10 mouse cellular contexts compared by ENCODE assay signal in the genomic region with DNA sequence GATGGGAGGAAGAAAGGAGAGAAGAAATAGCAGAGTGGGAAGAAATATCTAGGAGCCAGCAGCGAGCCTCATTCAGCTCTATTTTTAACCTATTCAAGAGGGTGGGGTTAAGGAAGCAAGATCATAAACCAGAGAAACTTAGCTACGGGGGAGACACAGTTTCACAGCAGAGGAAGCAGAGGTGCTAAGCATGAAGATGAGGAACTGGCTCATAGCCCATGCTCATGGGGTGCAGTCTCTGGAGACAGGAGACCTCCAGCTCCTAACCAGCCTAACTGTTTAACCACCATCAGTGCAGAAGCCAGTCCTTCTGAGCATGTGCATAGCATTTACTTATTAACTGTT. TPM values are rescaled to one million over a fixed set of nuclear protein-coding genes. Genes with fewer than 3 reads are reported as not detected.
DNase-seq lines count a peak whose midpoint lies in the region; ATAC-seq lines count a peak whose summit lies in the region.
"Had no signal": no experiment of that assay in that cellular context is flagged by ENCODE, and none has a peak within 500 bp of the region (broad histone marks: within the 10 kb centered on the region; RNA-seq: fewer than 3 reads in every experiment).

No protein-coding gene starts in this region.

- ATAC-seq in forebrain, embryonic 12.5 days (ENCODE audit: low FRiP score) = no peak
- ATAC-seq in hindbrain, embryonic 15.5 days (ENCODE audit: low FRiP score, low read depth) = peak; percentile 27; the same call in 1 of the 2 replicates

- WGBS in forebrain, embryonic 12.5 days = 61% methylated on average over 2 of the region's 2 CpGs
- 20% methylated on average over 2 of the region's 2 CpGs for WGBS in hindbrain, embryonic 15.5 days

- peak overlapping the region; percentile 88 for H3K27ac ChIP-seq in forebrain, embryonic 12.5 days
- H3K27ac ChIP-seq in hindbrain, embryonic 15.5 days (replicated peaks) = peak overlapping the region; percentile 84
- H3K27ac ChIP-seq: embryonic facial prominence, embryonic 12.5 days; stomach, embryonic 15.5 days had no signal

- no peak overlapping the region for H3K4me2 ChIP-seq in forebrain, embryonic 12.5 days
- H3K4me2 ChIP-seq in hindbrain, embryonic 15.5 days = peak overlapping the region; percentile 32
- H3K4me2 ChIP-seq: embryonic facial prominence, embryonic 12.5 days; stomach, embryonic 15.5 days had no signal

- DNase-seq in lung, postnatal 10 days = peak; percentile 10
- DNase-seq in lung, postnatal 14 days = no peak
- DNase-seq in right cerebral cortex, postnatal 10 days (ENCODE audit: low spot score in 2 of 2) = peak; percentile 73 to 79
- no peak for DNase-seq in T-cell, adult 2 months (ENCODE audit: low spot score)
- no peak for DNase-seq in gastrocnemius, postnatal 25 days

- H3K27me3 ChIP-seq in forebrain, embryonic 12.5 days = no peaks in the 10 kb centered on the region
- no peaks in the 10 kb centered on the region for H3K27me3 ChIP-seq in hindbrain, embryonic 15.5 days
- H3K27me3 ChIP-seq: embryonic facial prominence, embryonic 12.5 days; stomach, embryonic 15.5 days had no signal

- peaks cover 7% of the 10 kb centered on the region; the same call in 1 of the 2 replicates for H3K9me3 ChIP-seq in forebrain, embryonic 12.5 days
- 0 out of 2 replicates have a peak, but pooled peaks cover 4% of the 10 kb centered on the region for H3K9me3 ChIP-seq in hindbrain, embryonic 15.5 days
- H3K9me3 ChIP-seq: stomach, embryonic 15.5 days had no signal

- H3K4me3 ChIP-seq in forebrain, embryonic 12.5 days (replicated peaks) = no peak overlapping the region
- no peak overlapping the region for H3K4me3 ChIP-seq in hindbrain, embryonic 15.5 days
- H3K4me3 ChIP-seq: embryonic facial prominence, embryonic 12.5 days; stomach, embryonic 15.5 days had no signal

- H3K9ac ChIP-seq in forebrain, embryonic 12.5 days = no peak overlapping the region
- no peak overlapping the region for H3K9ac ChIP-seq in hindbrain, embryonic 15.5 days
- H3K9ac ChIP-seq: embryonic facial prominence, embryonic 12.5 days; stomach, embryonic 15.5 days had no signal

- H3K36me3 ChIP-seq in forebrain, embryonic 12.5 days (replicated peaks) = no peaks in the 10 kb centered on the region
- no peaks in the 10 kb centered on the region for H3K36me3 ChIP-seq in hindbrain, embryonic 15.5 days
- H3K36me3 ChIP-seq: embryonic facial prominence, embryonic 12.5 days; stomach, embryonic 15.5 days had no signal

- H3K4me1 ChIP-seq in forebrain, embryonic 12.5 days = peaks cover 56% of the 10 kb centered on the region
- H3K4me1 ChIP-seq in hindbrain, embryonic 15.5 days (replicated peaks) = peaks cover 48% of the 10 kb centered on the region

RNA-seq across cellular contexts. Expression of a gene that starts 34.5 kb away (rescaled TPM):
- polyA plus RNA-seq in forebrain, embryonic 12.5 days (2016; fragmentation: Nextera tagmentation; extraction: Ambion mirVana) = 0.14 TPM in 1 of 2 replicates, not detected in the other
- polyA plus RNA-seq in hindbrain, embryonic 15.5 days (2015; fragmentation: Nextera tagmentation; extraction: Ambion mirVana) = 0.49 and 1.3 TPM in 2 replicates
- total RNA-seq in gastrocnemius, postnatal 25 days (2021) = under 1 TPM; 0.51 to 0.91 TPM
- polyA plus RNA-seq: intestine, embryonic 14.5 days; stomach, embryonic 15.5 days had no signal

Comparison
In these comparisons a context has a peak if more than half of its experiments do, and no peak if none do; other contexts are left out.
1. DNase-seq: peak in lung, postnatal 10 days (single experiment) and right cerebral cortex, postnatal 10 days (2 of 2); none in lung, postnatal 14 days (single experiment), T-cell, adult 2 months (single experiment) and gastrocnemius, postnatal 25 days (single experiment).